Comparison of ENCODE assay signal across 21 mouse cellular contexts in genomic region chr5:37814169-37814568, GRCm38 (mm10). TPM values are rescaled to one million over a fixed set of nuclear protein-coding genes. Genes with fewer than 3 reads are reported as not detected.
DNase-seq lines count a peak whose midpoint lies in the region; ATAC-seq and TF ChIP-seq lines count a peak whose summit lies in the region.
"Had no signal": no experiment of that assay in that cellular context is flagged by ENCODE, and none has a peak within 500 bp of the region (broad histone marks: within the 10 kb centered on the region; RNA-seq: fewer than 3 reads in every experiment).

No protein-coding gene starts in this region.

- TF ChIP-seq CTCF in intestine, postnatal 0 days (IDR thresholded peaks at IDR 0.05; ENCODE audit: low read depth) = peak; percentile 59
- TF ChIP-seq CTCF in liver, embryonic 14.5 days (IDR thresholded peaks at IDR 0.05; ENCODE audit: low read depth) = peak; percentile 18; the same call in 1 of the 2 replicates

- H3K4me3 ChIP-seq in intestine, postnatal 0 days (ENCODE audit: low read depth, low read length) = no peak overlapping the region
- H3K4me3 ChIP-seq in intestine, embryonic 16.5 days (ENCODE audit: low read length) = no peak overlapping the region
- H3K4me3 ChIP-seq in liver, embryonic 14.5 days (ENCODE audit: insufficient read depth in 1 of 2, low read depth in 2 of 2, low read length in 2 of 2) = no peak overlapping the region
- no peak overlapping the region for H3K4me3 ChIP-seq in midbrain, embryonic 11.5 days (ENCODE audit: low read depth, low read length)
- no peak overlapping the region for H3K4me3 ChIP-seq in midbrain, embryonic 16.5 days (ENCODE audit: low read depth, low read length)
- H3K4me3 ChIP-seq: embryonic facial prominence, embryonic 13.5 days; erythroblast, embryonic 14.5 days; forebrain, embryonic 13.5 days; gastrocnemius, adult 2 months; hindbrain, embryonic 10.5 days; liver, embryonic 13.5 days had no signal

- no peaks in the 10 kb centered on the region for H3K36me3 ChIP-seq in intestine, postnatal 0 days (ENCODE audit: control insufficient read depth, insufficient read depth)
- H3K36me3 ChIP-seq in intestine, embryonic 16.5 days (ENCODE audit: control insufficient read depth, insufficient read depth, low read length) = no peaks in the 10 kb centered on the region
- H3K36me3 ChIP-seq in liver, embryonic 14.5 days (replicated peaks; ENCODE audit: control insufficient read depth, insufficient read depth, low read depth) = no peaks in the 10 kb centered on the region
- H3K36me3 ChIP-seq in midbrain, embryonic 11.5 days (ENCODE audit: control insufficient read depth, insufficient read depth, low read length) = no peaks in the 10 kb centered on the region
- H3K36me3 ChIP-seq in midbrain, embryonic 16.5 days (ENCODE audit: control insufficient read depth, insufficient read depth, low read length) = no peaks in the 10 kb centered on the region
- H3K36me3 ChIP-seq: hindbrain, embryonic 10.5 days; liver, embryonic 13.5 days had no signal

- no peak overlapping the region for H3K4me2 ChIP-seq in intestine, postnatal 0 days (replicated peaks; ENCODE audit: low read depth)
- no peak overlapping the region for H3K4me2 ChIP-seq in intestine, embryonic 16.5 days (ENCODE audit: low read depth, low read length)
- no peak overlapping the region for H3K4me2 ChIP-seq in liver, embryonic 14.5 days (ENCODE audit: low read depth)
- no peak overlapping the region for H3K4me2 ChIP-seq in midbrain, embryonic 11.5 days
- no peak overlapping the region for H3K4me2 ChIP-seq in midbrain, embryonic 16.5 days (ENCODE audit: low read length)
- H3K4me2 ChIP-seq: embryonic facial prominence, embryonic 13.5 days; forebrain, embryonic 13.5 days; liver, embryonic 13.5 days had no signal

- no peak for TF ChIP-seq EP300 in liver, embryonic 14.5 days (IDR thresholded peaks at IDR 0.05; ENCODE audit: low read depth)

- H3K27me3 ChIP-seq in intestine, postnatal 0 days (replicated peaks; ENCODE audit: control insufficient read depth, insufficient read depth, low read length) = peaks cover 47% of the 10 kb centered on the region
- H3K27me3 ChIP-seq in intestine, embryonic 16.5 days (replicated peaks; ENCODE audit: control insufficient read depth, insufficient read depth, low read length) = peaks cover 50% of the 10 kb centered on the region
- peaks cover 40% of the 10 kb centered on the region for H3K27me3 ChIP-seq in liver, embryonic 14.5 days (ENCODE audit: control insufficient read depth, insufficient read depth, low read length)
- peaks cover 53% of the 10 kb centered on the region for H3K27me3 ChIP-seq in midbrain, embryonic 11.5 days (ENCODE audit: control insufficient read depth, insufficient read depth, low read length)
- H3K27me3 ChIP-seq in midbrain, embryonic 16.5 days (ENCODE audit: control insufficient read depth, insufficient read depth, low read depth, low read length) = peaks cover 40% of the 10 kb centered on the region

- no peak overlapping the region for H3K9ac ChIP-seq in intestine, postnatal 0 days (ENCODE audit: low read depth, low read length)
- no peak overlapping the region for H3K9ac ChIP-seq in intestine, embryonic 16.5 days (ENCODE audit: low read depth, low read length)
- no peak overlapping the region for H3K9ac ChIP-seq in liver, embryonic 14.5 days (replicated peaks)
- no peak overlapping the region for H3K9ac ChIP-seq in midbrain, embryonic 11.5 days (ENCODE audit: low read length)
- H3K9ac ChIP-seq in midbrain, embryonic 16.5 days (ENCODE audit: low read depth, low read length) = no peak overlapping the region
- H3K9ac ChIP-seq: embryonic facial prominence, embryonic 13.5 days; forebrain, embryonic 13.5 days; liver, embryonic 13.5 days had no signal

- no peak for DNase-seq in liver, embryonic 14.5 days (ENCODE audit: low read depth in 3 of 3, low spot score in 3 of 3)
- no peak for DNase-seq in liver
- peak; percentile 57 for DNase-seq in midbrain, embryonic 11.5 days (ENCODE audit: low spot score, missing footprints)
- no peak for DNase-seq in retina, postnatal 1 day
- DNase-seq: adrenal gland, postnatal 10 days; cerebellum, adult 18-20 months; cerebellum, postnatal 14 days; gastrocnemius, adult 2 months; kidney, adult 8-10 months; liver, embryonic 13.5 days; right cerebral cortex, postnatal 14 days; spleen, adult 18-20 months had no signal

- H3K4me1 ChIP-seq in intestine, postnatal 0 days (replicated peaks; ENCODE audit: control insufficient read depth, insufficient read depth, low read length) = no peaks in the 10 kb centered on the region
- H3K4me1 ChIP-seq in intestine, embryonic 16.5 days (ENCODE audit: control insufficient read depth, insufficient read depth, low read length) = no peaks in the 10 kb centered on the region
- no peaks in the 10 kb centered on the region for H3K4me1 ChIP-seq in liver, embryonic 14.5 days (replicated peaks; ENCODE audit: control insufficient read depth in 2 of 2, insufficient read depth in 2 of 2, low read length in 1 of 2)
- peaks cover 4% of the 10 kb centered on the region; the same call in 1 of the 2 replicates for H3K4me1 ChIP-seq in midbrain, embryonic 11.5 days (ENCODE audit: control insufficient read depth, insufficient read depth, low read length)
- H3K4me1 ChIP-seq in midbrain, embryonic 16.5 days (ENCODE audit: control insufficient read depth, insufficient read depth, low read length) = 0 out of 2 replicates have a peak, but pooled peaks cover 3% of the 10 kb centered on the region
- H3K4me1 ChIP-seq: liver, embryonic 13.5 days had no signal

- no peaks in the 10 kb centered on the region for H3K9me3 ChIP-seq in intestine, postnatal 0 days (ENCODE audit: control insufficient read depth)
- H3K9me3 ChIP-seq in intestine, embryonic 16.5 days (ENCODE audit: control insufficient read depth, low read length) = peaks cover 3% of the 10 kb centered on the region; the same call in 1 of the 2 replicates
- H3K9me3 ChIP-seq in liver, embryonic 14.5 days (ENCODE audit: control insufficient read depth, low read length) = no peaks in the 10 kb centered on the region
- no peaks in the 10 kb centered on the region for H3K9me3 ChIP-seq in midbrain, embryonic 11.5 days (ENCODE audit: control insufficient read depth, low read length)
- no peaks in the 10 kb centered on the region for H3K9me3 ChIP-seq in midbrain, embryonic 16.5 days (replicated peaks; ENCODE audit: control insufficient read depth, low read length, poor library complexity, severe bottlenecking)
- H3K9me3 ChIP-seq: embryonic facial prominence, embryonic 13.5 days; forebrain, embryonic 13.5 days; hindbrain, embryonic 10.5 days; liver, embryonic 13.5 days had no signal

- ATAC-seq in intestine, postnatal 0 days = no peak
- no peak for ATAC-seq in intestine, embryonic 16.5 days
- ATAC-seq in liver, embryonic 14.5 days (ENCODE audit: insufficient read depth) = no peak
- no peak for ATAC-seq in midbrain, embryonic 11.5 days (ENCODE audit: low FRiP score)
- no peak for ATAC-seq in midbrain, embryonic 16.5 days
- ATAC-seq: forebrain, embryonic 13.5 days had no signal

- H3K27ac ChIP-seq in intestine, postnatal 0 days (ENCODE audit: low read depth, low read length) = no peak overlapping the region
- H3K27ac ChIP-seq in intestine, embryonic 16.5 days (ENCODE audit: low read length) = no peak overlapping the region
- no peak overlapping the region for H3K27ac ChIP-seq in liver, embryonic 14.5 days
- H3K27ac ChIP-seq in midbrain, embryonic 11.5 days (ENCODE audit: low read depth, low read length) = no peak overlapping the region
- H3K27ac ChIP-seq in midbrain, embryonic 16.5 days (ENCODE audit: low read length) = no peak overlapping the region
- H3K27ac ChIP-seq: embryonic facial prominence, embryonic 13.5 days; forebrain, embryonic 13.5 days; gastrocnemius, adult 2 months; hindbrain, embryonic 10.5 days; liver, embryonic 13.5 days; macrophage had no signal

RNA-seq across cellular contexts. Expression of gene Msx1, which starts 10.2 kb away (rescaled TPM):
- 0.89 and 1.3 TPM in 2 replicates for polyA plus RNA-seq in intestine, postnatal 0 days (2015; fragmentation: Nextera tagmentation; extraction: Ambion mirVana)
- 2.1 and 2.4 TPM in 2 replicates for polyA plus RNA-seq in intestine, embryonic 16.5 days (2015; fragmentation: Nextera tagmentation; extraction: Ambion mirVana)
- polyA plus RNA-seq in liver, embryonic 14.5 days (2012; rRNA removed) = 0.05 and 0.18 TPM in 2 replicates
- 0.05 and 0.11 TPM in 2 replicates for polyA plus RNA-seq in liver, embryonic 14.5 days (2014; fragmentation: Nextera tagmentation; extraction: Ambion mirVana)
- 89.8 and 104 TPM in 2 replicates for polyA plus RNA-seq in midbrain, embryonic 11.5 days (2014; fragmentation: Nextera tagmentation; extraction: Ambion mirVana)
- 10.8 and 13.0 TPM in 2 replicates for polyA plus RNA-seq in midbrain, embryonic 16.5 days (2015; fragmentation: Nextera tagmentation; extraction: Ambion mirVana)
- polyA plus RNA-seq: erythroblast, embryonic 14.5 days; macrophage; testis, adult 2 months had no signal
